Mouse (Mus musculus) spleen, adult 2 months (tissue): Measurements from ENCODE around the gene Cpe. TPM values are rescaled to one million over a fixed set of nuclear protein-coding genes. Genes with fewer than 3 reads are reported as not detected.

Experiments
- DNase-seq, 2 experiments: peaks; one replicate each; pipeline versions ENCODE4 v3.0.0 to v3.0.0-alpha.2; 2012 to 2021; ENCODE audit warnings: low spot score in 2 of 2, low read depth in 1 of 2
- H3K27ac ChIP-seq: fragments of 200-500 bp; 2 replicates; pipeline ENCODE4 v1.5.1; 2012; ENCODE audit warnings: low read length, inconsistent platforms; ENCODE audit not compliant: insufficient read depth
- H3K27me3 ChIP-seq: fragments of 200-500 bp; 2 replicates; pipeline ENCODE4 v1.6.1; 2012; ENCODE audit warnings: mild to moderate bottlenecking, moderate library complexity, low read length, inconsistent platforms; ENCODE audit not compliant: control insufficient read depth, insufficient read depth
- H3K36me3 ChIP-seq: fragments of 200-500 bp; 2 replicates; pipeline ENCODE4 v1.6.1; 2012; ENCODE audit warnings: mild to moderate bottlenecking, low read length, inconsistent platforms; ENCODE audit not compliant: control insufficient read depth, insufficient read depth
- H3K4me1 ChIP-seq: fragments of 200-500 bp; 2 replicates; pipeline ENCODE4 v1.6.1; 2011; ENCODE audit warnings: inconsistent platforms; ENCODE audit not compliant: control insufficient read depth, insufficient read depth, insufficient read length
- H3K4me3 ChIP-seq: fragments of 200-500 bp; 2 replicates; pipeline ENCODE4 v1.5.1; 2011; ENCODE audit warnings: mild to moderate bottlenecking, inconsistent platforms; ENCODE audit not compliant: insufficient read depth, insufficient read length; ENCODE audit errors: extremely low read depth
- CTCF ChIP-seq: fragments of 200-500 bp; IDR thresholded peaks from 2 replicates; pipeline ENCODE4 v1.5.1; 2011; ENCODE audit warnings: mild to moderate bottlenecking, inconsistent platforms; ENCODE audit not compliant: insufficient read depth, insufficient read length, insufficient replicate concordance; ENCODE audit errors: extremely low read depth
- POLR2A ChIP-seq: fragments of 200-500 bp; IDR thresholded peaks from 2 replicates; pipeline ENCODE4 v1.6.1; 2011; ENCODE audit warnings: low read depth, low read length, inconsistent platforms
- WGBS: fragments of 180-500 bp; shearing (Covaris S2); methylation state at CpG from one replicate; pipeline ENCODE4 v1.1.7; 2018; 5-methylcytosine and 5-hydroxymethylcytosine counted together
- polyA plus RNA-seq: library from polyadenylated mRNA; depleted of rRNA; stranded (reverse); fragments of >200 nt; gene quantifications from 2 replicates; pipeline ENCODE4 v1.2.3, GENCODE M21; 2012

Gene Cpe
- polyA plus RNA-seq, 1 experiment, result 3.4 TPM

GRCm38 (mm10) chr8:64624603-64625037 is 68.2 kb downstream of the Cpe start:
- no peaks in the 10 kb centered on the region for H3K27me3 ChIP-seq
- no peaks in the 10 kb centered on the region for H3K36me3 ChIP-seq
- H3K4me1 ChIP-seq, result no peaks in the 10 kb centered on the region
- 87% methylated on average over 10 of the region's 10 CpGs for WGBS
- H3K27ac ChIP-seq, result no peak overlapping the region
- DNase-seq, result no peak
- no peak overlapping the region for H3K4me3 ChIP-seq
- TF ChIP-seq CTCF (no peak), POLR2A (no peak)

GRCm38 (mm10) chr8:64620365-64621150 is 72.3 kb downstream of the Cpe start:
- TF ChIP-seq CTCF, result no peak
- no peak for TF ChIP-seq POLR2A
- no peaks in the 10 kb centered on the region for H3K36me3 ChIP-seq
- DNase-seq, result no peak
- no peaks in the 10 kb centered on the region for H3K27me3 ChIP-seq
- 76% methylated on average over 7 of the region's 7 CpGs for WGBS
- no peak overlapping the region for H3K4me3 ChIP-seq
- H3K27ac ChIP-seq, result no peak overlapping the region
- H3K4me1 ChIP-seq, result no peaks in the 10 kb centered on the region

DNA sequence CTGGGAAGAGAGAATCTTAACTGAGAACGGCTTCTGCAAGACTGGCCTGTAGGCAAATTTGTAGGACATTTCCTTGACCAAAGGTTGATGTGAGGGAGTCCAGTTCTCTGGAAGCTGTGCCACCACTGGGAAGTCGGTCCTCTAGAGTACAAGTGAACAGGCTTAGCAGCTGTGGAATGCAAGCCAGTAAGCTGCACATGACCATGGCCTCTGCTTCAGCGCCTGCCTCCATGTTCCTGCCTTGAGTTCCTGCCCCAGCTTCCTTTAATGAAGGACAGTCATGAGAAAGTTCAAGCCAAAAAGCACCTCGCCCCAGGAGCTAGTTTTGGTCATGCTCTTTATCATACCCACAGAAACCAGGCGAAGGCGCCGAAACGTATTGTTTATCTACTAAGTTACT is 73.2 kb downstream of the Cpe start:
- H3K4me1 ChIP-seq, result no peaks in the 10 kb centered on the region
- no peaks in the 10 kb centered on the region for H3K36me3 ChIP-seq
- no peaks in the 10 kb centered on the region for H3K27me3 ChIP-seq
- TF ChIP-seq CTCF (no peak), POLR2A (no peak)
- no peak overlapping the region for H3K4me3 ChIP-seq
- WGBS, result 89% methylated on average over 8 of the region's 8 CpGs
- H3K27ac ChIP-seq, result no peak overlapping the region
- no peak for DNase-seq

GRCm38 (mm10) chr8:64618618-64619017 is 74.2 kb downstream of the Cpe start:
- Histone ChIP-seq H3K36me3 (no peaks in the 10 kb centered on the region), H3K27ac (no peak overlapping the region), H3K27me3 (no peaks in the 10 kb centered on the region), H3K4me1 (no peaks in the 10 kb centered on the region), H3K4me3 (no peak overlapping the region)
- TF ChIP-seq CTCF, result peak; percentile 51; the same call in 1 of the 2 replicates
- no peak for TF ChIP-seq POLR2A
- 48% methylated on average over 11 of the region's 11 CpGs for WGBS
- peak; percentile 5 to 12 for DNase-seq

GRCm38 (mm10) chr8:64616566-64616965 is 76.3 kb downstream of the Cpe start:
- 75% methylated on average over 3 of the region's 3 CpGs for WGBS
- no peak for TF ChIP-seq POLR2A
- DNase-seq, result no peak
- Histone ChIP-seq H3K27me3 (no peaks in the 10 kb centered on the region), H3K27ac (no peak overlapping the region), H3K4me3 (no peak overlapping the region), H3K36me3 (no peaks in the 10 kb centered on the region), H3K4me1 (no peaks in the 10 kb centered on the region)

DNA sequence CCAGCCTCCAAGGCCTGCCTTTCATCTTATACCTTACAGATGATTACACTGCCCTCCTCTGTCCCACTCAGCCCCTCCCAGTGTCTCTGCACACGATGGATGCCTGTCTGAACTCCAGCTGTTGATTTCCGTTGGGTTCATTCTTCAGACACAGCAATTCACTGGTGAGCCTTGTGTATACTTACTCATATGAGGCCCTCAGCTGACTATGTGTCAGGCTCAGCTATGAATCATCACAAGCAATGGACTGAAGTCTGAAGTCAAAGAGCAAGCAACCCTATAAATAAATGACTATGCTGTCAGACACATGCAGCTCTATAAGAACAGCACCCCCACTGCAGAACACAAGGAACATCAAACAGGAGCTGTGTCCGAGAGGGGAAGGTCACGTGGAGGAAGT is 77.4 kb downstream of the Cpe start:
- WGBS, result 78% methylated on average over 4 of the region's 4 CpGs
- DNase-seq, result no peak
- TF ChIP-seq POLR2A (no peak), CTCF (no peak)
- Histone ChIP-seq H3K36me3 (no peaks in the 10 kb centered on the region), H3K27me3 (no peaks in the 10 kb centered on the region), H3K27ac (no peak overlapping the region), H3K4me1 (no peaks in the 10 kb centered on the region), H3K4me3 (no peak overlapping the region)

- Histone ChIP-seq H3K27me3 (no peaks in the 10 kb centered on the region), H3K36me3 (no peaks in the 10 kb centered on the region), H3K4me1 (no peaks in the 10 kb centered on the region), H3K4me3 (no peak overlapping the region), H3K27ac (no peak overlapping the region)
- TF ChIP-seq POLR2A (no peak), CTCF (no peak)
- no peak for DNase-seq
- WGBS, result 76% methylated on average over 5 of the region's 5 CpGs
Observed at GRCm38 (mm10) chr8:64613663-64614062, 79.2 kb downstream of the Cpe start.
